Mouse (Mus musculus): ENCODE results near the gene Hipk2. TPM values are rescaled to one million over a fixed set of nuclear protein-coding genes. Genes with fewer than 3 reads are reported as not detected.

The Hipk2 gene
- polyA plus RNA-seq, 1 experiment from 2014 or later = 21.8 TPM

DNA sequence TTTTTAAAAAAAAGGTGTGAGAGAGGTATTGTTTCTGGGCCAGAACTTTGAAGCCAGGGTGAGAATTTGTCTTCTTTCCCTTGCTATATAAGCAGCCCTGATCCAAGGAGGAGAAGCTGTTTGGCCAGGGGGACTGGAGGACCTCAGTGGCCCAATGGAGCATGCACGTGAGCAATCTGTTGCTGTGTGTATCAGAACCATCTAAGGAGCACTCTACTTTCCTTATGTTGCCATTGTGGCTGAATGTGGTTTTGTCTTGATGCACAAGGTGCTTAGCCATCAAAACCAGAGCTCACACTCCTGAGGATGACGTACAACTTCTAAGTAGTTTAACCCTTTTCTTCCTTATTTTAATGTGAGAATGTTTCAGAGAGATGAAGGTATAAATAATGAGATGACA, 41.2 kb downstream of the Hipk2 start:
- Histone ChIP-seq H3K27ac (no peak overlapping the region), H3K4me3 (no peak overlapping the region), H3K9me3 (replicated peaks) (no peaks in the 10 kb centered on the region), H3K36me3 (peaks cover 20% of the 10 kb centered on the region), H3K4me1 (peaks cover 21% of the 10 kb centered on the region), H3K27me3 (ENCODE audit: low read depth, poor library complexity, severe bottlenecking) (no peaks in the 10 kb centered on the region)
- DNase-seq (ENCODE audit: low spot score) = no peak
- WGBS = 79% methylated on average over 2 of the region's 2 CpGs

DNA sequence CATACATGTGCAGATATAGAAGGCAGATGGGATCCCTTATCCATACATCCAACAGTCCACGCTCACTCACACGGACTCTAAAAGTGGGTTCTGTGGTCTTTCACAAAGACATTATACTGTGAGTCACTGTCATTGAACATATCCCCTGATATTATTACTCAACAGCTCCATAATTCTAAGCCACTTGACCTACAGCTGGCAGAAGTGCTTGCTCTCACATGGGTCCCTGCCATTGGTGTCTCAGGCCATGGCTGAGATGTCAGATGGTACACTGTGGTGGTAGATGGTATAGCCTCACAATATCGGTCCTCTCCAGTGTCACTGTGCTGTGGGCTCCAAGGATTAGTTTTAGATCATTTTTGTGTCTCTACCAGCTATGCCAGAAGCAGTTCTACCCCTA, 42.2 kb downstream of the Hipk2 start:
- Histone ChIP-seq H3K27ac (no peak overlapping the region), H3K9me3 (replicated peaks) (no peaks in the 10 kb centered on the region), H3K4me1 (peaks cover 21% of the 10 kb centered on the region), H3K27me3 (ENCODE audit: low read depth, poor library complexity, severe bottlenecking) (no peaks in the 10 kb centered on the region), H3K4me3 (no peak overlapping the region), H3K36me3 (peaks cover 20% of the 10 kb centered on the region)
- no peak for DNase-seq (ENCODE audit: low spot score)
- 94% methylated on average over 3 of the region's 3 CpGs for WGBS

DNA sequence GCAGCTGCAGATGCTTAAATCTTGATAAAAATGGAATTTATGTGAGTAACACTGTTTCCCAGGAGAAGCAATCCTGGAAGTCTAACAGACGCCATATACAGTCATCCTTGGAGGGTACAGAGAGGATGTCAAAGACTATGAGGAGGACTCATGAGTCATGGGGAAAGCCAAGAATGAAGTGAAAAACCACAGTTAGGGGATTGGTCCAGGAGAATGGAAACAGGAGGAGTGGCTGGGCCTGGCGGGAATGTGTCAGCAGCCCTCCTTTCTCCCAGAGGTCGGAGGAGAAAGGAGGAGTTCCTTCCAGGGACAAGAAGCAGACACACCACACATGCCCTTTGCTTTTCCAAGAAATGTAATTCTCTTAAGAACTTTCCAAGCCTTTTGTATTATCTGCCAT, 46.5 kb downstream of the Hipk2 start:
- peaks cover 9% of the 10 kb centered on the region for H3K36me3 ChIP-seq
- 72% methylated on average over 3 of the region's 3 CpGs for WGBS
- peaks cover 23% of the 10 kb centered on the region for H3K4me1 ChIP-seq

DNA sequence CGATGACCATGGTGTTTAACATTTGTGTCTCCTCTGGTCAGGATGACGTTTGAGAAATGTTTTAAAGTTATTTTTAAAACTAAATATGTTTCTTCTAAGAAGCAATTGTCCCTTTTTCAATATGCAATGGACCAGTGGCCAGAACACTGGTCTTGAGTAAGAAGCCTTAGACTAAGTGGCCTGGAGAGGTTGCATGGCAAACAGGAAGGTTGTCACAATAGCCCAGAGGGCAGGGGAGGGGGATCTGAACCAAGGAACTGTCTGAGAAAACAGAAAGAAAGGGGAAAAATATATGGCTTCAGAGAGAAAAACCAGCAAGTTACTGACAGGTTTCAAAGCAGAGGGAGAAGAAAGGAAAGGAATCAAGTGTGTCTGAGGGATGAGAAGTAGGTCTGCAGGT, 47.8 kb downstream of the Hipk2 start:
- Histone ChIP-seq H3K9me3 (replicated peaks) (no peaks in the 10 kb centered on the region), H3K27me3 (ENCODE audit: low read depth, poor library complexity, severe bottlenecking) (no peaks in the 10 kb centered on the region), H3K36me3 (peaks cover 9% of the 10 kb centered on the region), H3K27ac (no peak overlapping the region), H3K4me1 (peaks cover 18% of the 10 kb centered on the region), H3K4me3 (no peak overlapping the region)
- 87% methylated on average over 2 of the region's 2 CpGs for WGBS
- DNase-seq (ENCODE audit: low spot score) = no peak

More for the DNA sequence above, 46.5 kb downstream of the Hipk2 start:
- Histone ChIP-seq H3K27me3 (ENCODE audit: low read depth, poor library complexity, severe bottlenecking) (no peaks in the 10 kb centered on the region), H3K4me3 (no peak overlapping the region), H3K27ac (no peak overlapping the region), H3K9me3 (replicated peaks) (no peaks in the 10 kb centered on the region)
- no peak for DNase-seq (ENCODE audit: low spot score)

DNA sequence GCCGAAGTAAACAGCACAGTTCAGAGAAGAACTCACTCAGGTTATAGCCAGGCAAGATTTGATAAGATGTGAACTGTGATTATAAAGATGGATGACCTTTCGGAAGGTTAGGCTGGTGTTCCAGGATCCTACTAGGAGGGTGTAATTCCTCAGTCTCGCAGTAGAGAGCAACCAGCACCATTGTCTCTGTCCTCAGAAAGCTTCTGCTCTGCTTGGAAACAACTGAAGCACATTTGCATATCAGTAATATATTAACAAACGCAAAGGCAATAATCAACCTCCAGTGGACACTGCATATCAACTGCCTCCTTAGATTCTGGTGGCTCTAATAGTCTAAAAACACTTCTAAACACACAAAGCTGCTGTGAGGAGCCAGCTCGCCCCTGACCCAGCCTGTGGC, 48.5 kb downstream of the Hipk2 start:
- WGBS = 74% methylated on average over 5 of the region's 5 CpGs
- no peaks in the 10 kb centered on the region for H3K9me3 ChIP-seq (replicated peaks)
- H3K4me3 ChIP-seq = no peak overlapping the region
- DNase-seq (ENCODE audit: low spot score) = no peak
- H3K36me3 ChIP-seq = peaks cover 7% of the 10 kb centered on the region
- peaks cover 10% of the 10 kb centered on the region for H3K4me1 ChIP-seq
- H3K27me3 ChIP-seq (ENCODE audit: low read depth, poor library complexity, severe bottlenecking) = no peaks in the 10 kb centered on the region
- H3K27ac ChIP-seq = no peak overlapping the region

DNA sequence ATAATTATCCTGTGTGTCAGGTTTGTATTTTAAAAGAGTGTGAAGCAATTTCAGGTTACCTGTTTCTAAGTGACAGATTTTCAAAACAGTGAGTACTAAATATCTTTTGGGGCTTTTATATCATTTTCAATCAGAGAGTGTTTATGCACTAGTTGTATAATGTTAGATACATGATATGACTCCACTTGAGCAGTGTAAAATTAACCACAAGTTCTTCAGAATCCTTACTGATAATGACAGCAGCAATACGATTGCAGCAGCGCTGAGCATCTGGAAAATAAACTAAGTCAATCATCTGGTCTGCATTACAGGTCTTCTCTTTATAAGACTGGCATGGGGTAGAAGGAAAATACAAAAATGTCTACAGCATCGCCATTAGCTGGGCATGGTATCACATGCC, 49.1 kb downstream of the Hipk2 start:
- no peaks in the 10 kb centered on the region for H3K9me3 ChIP-seq (replicated peaks)
- no peak overlapping the region for H3K4me3 ChIP-seq
- no peaks in the 10 kb centered on the region for H3K27me3 ChIP-seq (ENCODE audit: low read depth, poor library complexity, severe bottlenecking)
- H3K36me3 ChIP-seq = peaks cover 7% of the 10 kb centered on the region
- H3K27ac ChIP-seq = no peak overlapping the region
- DNase-seq (ENCODE audit: low spot score) = no peak
- H3K4me1 ChIP-seq = peaks cover 8% of the 10 kb centered on the region
- WGBS = 91% methylated on average over 3 of the region's 3 CpGs

DNA sequence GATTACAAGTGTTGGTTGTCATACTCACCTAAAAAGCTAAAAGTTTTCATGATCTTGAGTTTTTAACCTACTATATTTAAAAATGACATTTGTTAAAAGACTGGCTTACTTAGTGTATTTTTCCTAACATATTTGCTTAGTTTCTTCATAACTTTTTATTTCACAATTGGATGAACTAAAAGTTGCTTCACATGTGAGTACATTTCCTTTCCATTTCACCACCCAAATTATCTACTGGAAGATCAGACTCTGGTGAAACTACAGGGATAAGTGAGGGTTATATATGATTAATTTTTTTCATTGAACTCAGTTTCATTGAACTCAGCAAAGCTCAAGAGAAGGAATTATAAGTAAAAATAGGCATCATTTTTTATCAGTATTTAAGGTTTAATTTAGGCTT, 50.1 kb downstream of the Hipk2 start:
- Histone ChIP-seq H3K27me3 (ENCODE audit: low read depth, poor library complexity, severe bottlenecking) (no peaks in the 10 kb centered on the region), H3K36me3 (peaks cover 7% of the 10 kb centered on the region), H3K4me3 (no peak overlapping the region), H3K27ac (no peak overlapping the region), H3K4me1 (peaks cover 6% of the 10 kb centered on the region), H3K9me3 (replicated peaks) (no peaks in the 10 kb centered on the region)
- DNase-seq (ENCODE audit: low spot score) = no peak

DNA sequence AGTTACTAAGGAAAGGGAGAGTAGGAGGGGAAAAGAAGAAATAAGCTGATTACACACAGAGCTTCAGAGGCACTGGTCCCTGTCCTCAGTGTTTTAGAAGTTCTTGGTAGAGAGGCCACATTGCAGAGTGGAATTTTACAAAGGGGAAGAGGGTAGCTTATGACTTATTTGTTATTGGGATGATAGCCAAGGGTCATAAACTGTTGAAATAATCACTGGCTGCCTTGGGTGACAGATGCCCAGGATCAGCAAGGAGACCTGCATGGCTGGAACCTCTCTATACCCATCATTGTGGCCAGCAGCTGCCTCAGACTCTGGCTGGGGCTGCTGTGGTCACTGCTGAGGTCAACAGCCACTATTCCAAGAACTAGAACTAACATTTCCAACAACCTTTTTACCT, 52.1 kb downstream of the Hipk2 start:
- Histone ChIP-seq H3K4me3 (no peak overlapping the region), H3K4me1 (peaks cover 6% of the 10 kb centered on the region), H3K27ac (no peak overlapping the region), H3K27me3 (ENCODE audit: low read depth, poor library complexity, severe bottlenecking) (no peaks in the 10 kb centered on the region), H3K36me3 (peaks cover 14% of the 10 kb centered on the region), H3K9me3 (replicated peaks) (no peaks in the 10 kb centered on the region)
- DNase-seq (ENCODE audit: low spot score) = no peak

DNA sequence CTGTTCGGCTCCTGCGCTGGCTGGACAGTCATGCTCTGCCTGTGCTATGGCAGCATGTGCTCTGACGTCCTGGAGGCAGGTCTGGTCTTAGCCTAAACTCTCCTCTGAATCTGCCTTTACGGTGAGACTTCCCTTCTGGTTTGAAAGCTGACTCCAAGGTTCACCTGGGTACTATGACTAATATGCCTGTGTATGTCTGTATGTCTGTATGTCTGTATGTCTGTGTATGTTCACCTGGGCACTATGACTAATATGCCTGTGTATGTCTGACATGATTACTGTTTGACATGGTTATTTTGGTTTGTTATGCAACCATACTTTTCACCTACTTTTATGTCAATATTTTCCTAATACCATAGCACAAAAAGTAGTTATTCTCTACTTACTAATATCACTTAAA, 52.8 kb downstream of the Hipk2 start:
- H3K36me3 ChIP-seq = peaks cover 20% of the 10 kb centered on the region
- H3K4me3 ChIP-seq = no peak overlapping the region
- WGBS = 92% methylated on average over 4 of the region's 4 CpGs
- DNase-seq (ENCODE audit: low spot score) = no peak
- no peaks in the 10 kb centered on the region for H3K9me3 ChIP-seq (replicated peaks)
- H3K27me3 ChIP-seq (ENCODE audit: low read depth, poor library complexity, severe bottlenecking) = no peaks in the 10 kb centered on the region
- H3K4me1 ChIP-seq = peaks cover 6% of the 10 kb centered on the region
- no peak overlapping the region for H3K27ac ChIP-seq

DNA sequence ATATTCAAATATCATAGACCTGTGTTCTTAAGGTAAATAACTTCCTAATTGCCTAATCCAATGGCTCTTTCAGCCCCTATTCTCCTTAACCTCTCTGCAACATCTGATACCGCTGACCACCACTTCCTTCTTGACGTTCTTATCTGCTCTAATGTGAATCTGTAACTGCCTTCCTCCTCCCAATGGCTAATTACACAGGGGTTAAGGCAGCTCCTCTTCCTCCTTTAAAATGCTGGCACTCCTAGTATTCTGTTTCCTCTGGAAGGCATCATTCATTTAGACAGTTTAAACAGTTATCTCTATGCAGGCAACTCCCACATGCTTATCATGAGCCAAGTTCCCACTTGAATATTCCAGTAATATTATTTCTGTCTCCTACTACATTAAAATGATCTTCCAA, 54.3 kb downstream of the Hipk2 start:
- H3K4me1 ChIP-seq = no peaks in the 10 kb centered on the region
- no peaks in the 10 kb centered on the region for H3K9me3 ChIP-seq (replicated peaks)
- H3K27me3 ChIP-seq (ENCODE audit: low read depth, poor library complexity, severe bottlenecking) = no peaks in the 10 kb centered on the region
- peaks cover 30% of the 10 kb centered on the region for H3K36me3 ChIP-seq
- H3K27ac ChIP-seq = no peak overlapping the region
- H3K4me3 ChIP-seq = no peak overlapping the region
- WGBS = 84% methylated on average over 2 of the region's 2 CpGs
- no peak for DNase-seq (ENCODE audit: low spot score)

DNA sequence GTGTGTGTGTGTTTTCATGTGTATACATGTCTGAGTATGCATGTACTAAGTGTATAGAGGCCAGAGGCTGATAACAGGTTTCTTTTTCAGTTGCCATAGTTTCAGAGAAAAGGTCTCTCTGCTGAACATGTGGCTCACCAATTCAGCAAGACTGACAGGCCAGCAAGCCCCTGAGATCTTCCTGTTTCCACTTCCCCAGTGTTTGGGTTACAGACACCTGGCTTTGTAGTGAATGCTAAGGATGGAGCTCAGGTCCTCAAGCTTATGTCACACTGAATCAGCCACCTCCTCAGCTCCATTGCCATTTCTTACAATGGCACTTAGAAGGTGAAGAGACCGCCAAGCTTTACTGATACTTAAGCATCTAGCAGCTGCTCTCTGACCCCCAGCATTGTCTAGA, 55.1 kb downstream of the Hipk2 start:
- H3K27ac ChIP-seq = no peak overlapping the region
- H3K36me3 ChIP-seq = peaks cover 38% of the 10 kb centered on the region
- no peak for DNase-seq (ENCODE audit: low spot score)
- H3K9me3 ChIP-seq (replicated peaks) = no peaks in the 10 kb centered on the region
- H3K4me3 ChIP-seq = no peak overlapping the region
- H3K4me1 ChIP-seq = no peaks in the 10 kb centered on the region
- 97% methylated on average over 1 of the region's 1 CpGs for WGBS
- H3K27me3 ChIP-seq (ENCODE audit: low read depth, poor library complexity, severe bottlenecking) = no peaks in the 10 kb centered on the region

DNA sequence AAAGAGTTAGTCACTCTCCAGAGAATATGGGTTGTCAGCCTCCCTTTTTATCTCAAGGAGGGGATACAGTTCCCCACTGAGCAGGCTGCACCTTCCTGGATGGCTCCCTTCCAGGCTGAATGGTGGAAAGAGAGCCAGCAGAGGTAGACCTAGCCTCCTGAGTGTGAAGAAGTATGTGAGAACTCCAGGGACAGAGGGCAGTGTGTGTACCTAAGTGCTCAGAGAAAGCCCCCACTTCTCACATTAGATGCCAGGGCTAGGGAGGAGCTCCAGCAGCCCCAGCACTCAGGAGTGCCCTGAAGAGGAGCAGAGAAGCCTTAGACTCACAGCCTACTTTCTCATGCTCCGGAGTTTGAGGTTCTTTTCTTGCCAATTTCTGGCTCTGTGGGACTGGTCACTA, 59.7 kb downstream of the Hipk2 start:
- Histone ChIP-seq H3K36me3 (peaks cover 68% of the 10 kb centered on the region), H3K27ac (no peak overlapping the region), H3K27me3 (ENCODE audit: low read depth, poor library complexity, severe bottlenecking) (no peaks in the 10 kb centered on the region), H3K9me3 (replicated peaks) (no peaks in the 10 kb centered on the region), H3K4me1 (no peaks in the 10 kb centered on the region), H3K4me3 (no peak overlapping the region)
- 92% methylated on average over 1 of the region's 1 CpGs for WGBS
- DNase-seq (ENCODE audit: low spot score) = no peak

DNA sequence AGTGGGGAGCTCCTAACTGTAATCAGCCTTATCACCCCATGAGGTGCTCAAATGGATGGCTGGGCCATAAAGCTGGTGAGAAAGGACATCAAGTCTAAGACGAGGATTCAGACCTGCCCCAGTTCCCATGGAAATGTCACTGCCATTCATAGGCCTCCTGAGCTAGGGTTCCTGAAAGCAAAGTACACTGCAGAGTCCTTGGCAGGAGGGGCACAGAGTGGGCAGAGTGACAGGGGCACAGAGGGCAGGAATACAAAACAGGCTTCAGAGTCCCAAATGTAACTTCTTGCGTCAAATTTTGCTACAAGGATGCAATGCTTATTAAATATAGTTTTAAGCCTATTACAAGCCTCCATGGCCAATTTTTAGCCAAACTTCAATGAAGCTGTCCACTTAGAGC, 60.4 kb downstream of the Hipk2 start:
- 74% methylated on average over 2 of the region's 2 CpGs for WGBS
- peaks cover 74% of the 10 kb centered on the region for H3K36me3 ChIP-seq
- no peaks in the 10 kb centered on the region for H3K27me3 ChIP-seq (ENCODE audit: low read depth, poor library complexity, severe bottlenecking)

DNA sequence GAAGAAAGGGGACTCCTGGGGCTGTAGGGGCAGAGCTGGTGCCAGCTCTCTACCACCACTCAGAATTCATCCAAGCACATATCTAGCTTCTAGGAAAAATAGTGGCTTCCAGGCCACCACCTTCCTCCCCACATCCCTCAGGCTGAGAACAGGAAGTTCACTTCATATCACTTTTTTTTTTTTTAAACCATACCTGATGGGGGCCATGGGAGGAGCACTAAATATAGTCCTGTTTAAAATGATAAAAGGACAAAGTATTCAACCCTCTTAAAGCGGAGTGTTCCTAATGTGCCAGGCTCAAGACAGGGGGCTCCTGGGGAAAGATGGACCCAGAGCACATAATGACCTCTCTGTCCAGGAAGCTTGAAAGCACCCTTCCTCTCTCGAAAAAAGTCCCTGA, 61.3 kb downstream of the Hipk2 start:
- 93% methylated on average over 2 of the region's 2 CpGs for WGBS
- H3K36me3 ChIP-seq = peaks cover 76% of the 10 kb centered on the region
- no peak overlapping the region for H3K27ac ChIP-seq
- DNase-seq (ENCODE audit: low spot score) = no peak
- no peak overlapping the region for H3K4me3 ChIP-seq
- H3K27me3 ChIP-seq (ENCODE audit: low read depth, poor library complexity, severe bottlenecking) = no peaks in the 10 kb centered on the region
- no peaks in the 10 kb centered on the region for H3K4me1 ChIP-seq
- H3K9me3 ChIP-seq (replicated peaks) = no peaks in the 10 kb centered on the region

More for the DNA sequence above, 60.4 kb downstream of the Hipk2 start:
- no peak for DNase-seq (ENCODE audit: low spot score)
- Histone ChIP-seq H3K4me3 (no peak overlapping the region), H3K4me1 (no peaks in the 10 kb centered on the region), H3K9me3 (replicated peaks) (no peaks in the 10 kb centered on the region), H3K27ac (no peak overlapping the region)
